Mouse (Mus musculus): ENCODE results near the gene Abca12. TPM values are rescaled to one million over a fixed set of nuclear protein-coding genes. Genes with fewer than 3 reads are reported as not detected.

The Abca12 gene
- polyA plus RNA-seq, 1 experiment from 2014 or later: 0.09 TPM

- 74% methylated on average over 3 of the region's 3 CpGs for WGBS
- H3K9ac ChIP-seq (ENCODE audit: low read length): no peak overlapping the region
- no peaks in the 10 kb centered on the region for H3K36me3 ChIP-seq (ENCODE audit: control insufficient read depth, insufficient read depth)
- H3K9me3 ChIP-seq (replicated peaks; ENCODE audit: control insufficient read depth, low read length): no peaks in the 10 kb centered on the region
- H3K4me2 ChIP-seq (ENCODE audit: low read depth, low read length): no peak overlapping the region
- ATAC-seq (replicated peaks; ENCODE audit: extremely low read depth, insufficient read depth, low FRiP score): no peak
- H3K27ac ChIP-seq (ENCODE audit: low read length): no peak overlapping the region
- H3K4me1 ChIP-seq (ENCODE audit: control insufficient read depth, insufficient read depth, low read length): peaks cover 18% of the 10 kb centered on the region
- no peak overlapping the region for H3K4me3 ChIP-seq (ENCODE audit: low read length)
- H3K27me3 ChIP-seq (ENCODE audit: control insufficient read depth, insufficient read depth, low read length): no peaks in the 10 kb centered on the region
These were observed 71.7 kb downstream of the Abca12 start for GRCm38 (mm10) chr1:71342861-71343554.

- no peak for ATAC-seq (replicated peaks; ENCODE audit: extremely low read depth, insufficient read depth, low FRiP score)
- WGBS: 64% methylated on average over 4 of the region's 4 CpGs
These were observed 72.5 kb downstream of the Abca12 start for GRCm38 (mm10) chr1:71342261-71342594.

GRCm38 (mm10) chr1:71341370-71342260 lies 73.1 kb downstream of the Abca12 start:
- H3K27ac ChIP-seq (ENCODE audit: low read length): no peak overlapping the region
- H3K4me2 ChIP-seq (ENCODE audit: low read depth, low read length): no peak overlapping the region
- peaks cover 18% of the 10 kb centered on the region for H3K4me1 ChIP-seq (ENCODE audit: control insufficient read depth, insufficient read depth, low read length)
- H3K36me3 ChIP-seq (ENCODE audit: control insufficient read depth, insufficient read depth): no peaks in the 10 kb centered on the region
- H3K4me3 ChIP-seq (ENCODE audit: low read length): no peak overlapping the region
- H3K9ac ChIP-seq (ENCODE audit: low read length): no peak overlapping the region
- no peak for ATAC-seq (replicated peaks; ENCODE audit: extremely low read depth, insufficient read depth, low FRiP score)
- no peaks in the 10 kb centered on the region for H3K9me3 ChIP-seq (replicated peaks; ENCODE audit: control insufficient read depth, low read length)
- H3K27me3 ChIP-seq (ENCODE audit: control insufficient read depth, insufficient read depth, low read length): no peaks in the 10 kb centered on the region
- 76% methylated on average over 7 of the region's 7 CpGs for WGBS

More at GRCm38 (mm10) chr1:71342261-71342594, 72.5 kb downstream of the Abca12 start:
- H3K27ac ChIP-seq (ENCODE audit: low read length): no peak overlapping the region
- no peak overlapping the region for H3K4me2 ChIP-seq (ENCODE audit: low read depth, low read length)
- H3K27me3 ChIP-seq (ENCODE audit: control insufficient read depth, insufficient read depth, low read length): no peaks in the 10 kb centered on the region
- no peak overlapping the region for H3K9ac ChIP-seq (ENCODE audit: low read length)
- H3K4me3 ChIP-seq (ENCODE audit: low read length): no peak overlapping the region
- H3K4me1 ChIP-seq (ENCODE audit: control insufficient read depth, insufficient read depth, low read length): peaks cover 18% of the 10 kb centered on the region
- no peaks in the 10 kb centered on the region for H3K9me3 ChIP-seq (replicated peaks; ENCODE audit: control insufficient read depth, low read length)
- H3K36me3 ChIP-seq (ENCODE audit: control insufficient read depth, insufficient read depth): no peaks in the 10 kb centered on the region

GRCm38 (mm10) chr1:71338548-71339340 lies 76.0 kb downstream of the Abca12 start:
- no peaks in the 10 kb centered on the region for H3K36me3 ChIP-seq (ENCODE audit: control insufficient read depth, insufficient read depth)
- peak overlapping the region; percentile 43 for H3K27ac ChIP-seq (ENCODE audit: low read length)
- peak; percentile 41 for ATAC-seq (replicated peaks; ENCODE audit: extremely low read depth, insufficient read depth, low FRiP score)

GRCm38 (mm10) chr1:71330349-71330748 lies 84.4 kb downstream of the Abca12 start:
- H3K4me2 ChIP-seq (ENCODE audit: low read depth, low read length): no peak overlapping the region
- no peaks in the 10 kb centered on the region for H3K4me1 ChIP-seq (ENCODE audit: control insufficient read depth, insufficient read depth, low read length)
- H3K9me3 ChIP-seq (replicated peaks; ENCODE audit: control insufficient read depth, low read length): no peaks in the 10 kb centered on the region
- H3K27ac ChIP-seq (ENCODE audit: low read length): no peak overlapping the region
- ATAC-seq (replicated peaks; ENCODE audit: extremely low read depth, insufficient read depth, low FRiP score): no peak
- H3K9ac ChIP-seq (ENCODE audit: low read length): no peak overlapping the region
- H3K27me3 ChIP-seq (ENCODE audit: control insufficient read depth, insufficient read depth, low read length): no peaks in the 10 kb centered on the region
- H3K4me3 ChIP-seq (ENCODE audit: low read length): no peak overlapping the region
- 73% methylated on average over 3 of the region's 3 CpGs for WGBS
- H3K36me3 ChIP-seq (ENCODE audit: control insufficient read depth, insufficient read depth): no peaks in the 10 kb centered on the region

More at GRCm38 (mm10) chr1:71338548-71339340, 76.0 kb downstream of the Abca12 start:
- H3K9ac ChIP-seq (ENCODE audit: low read length): no peak overlapping the region
- H3K4me1 ChIP-seq (ENCODE audit: control insufficient read depth, insufficient read depth, low read length): peaks cover 18% of the 10 kb centered on the region
- no peaks in the 10 kb centered on the region for H3K9me3 ChIP-seq (replicated peaks; ENCODE audit: control insufficient read depth, low read length)
- H3K4me2 ChIP-seq (ENCODE audit: low read depth, low read length): no peak overlapping the region
- H3K4me3 ChIP-seq (ENCODE audit: low read length): no peak overlapping the region
- no peaks in the 10 kb centered on the region for H3K27me3 ChIP-seq (ENCODE audit: control insufficient read depth, insufficient read depth, low read length)
- 37% methylated on average over 4 of the region's 4 CpGs for WGBS

GRCm38 (mm10) chr1:71312171-71312570 lies 102.5 kb downstream of the Abca12 start:
- H3K36me3 ChIP-seq (ENCODE audit: control insufficient read depth, insufficient read depth): no peaks in the 10 kb centered on the region
- no peak overlapping the region for H3K27ac ChIP-seq (ENCODE audit: low read length)
- H3K4me3 ChIP-seq (ENCODE audit: low read length): no peak overlapping the region
- no peaks in the 10 kb centered on the region for H3K9me3 ChIP-seq (replicated peaks; ENCODE audit: control insufficient read depth, low read length)
- no peak overlapping the region for H3K4me2 ChIP-seq (ENCODE audit: low read depth, low read length)
- WGBS: 40% methylated on average over 4 of the region's 4 CpGs
- no peak overlapping the region for H3K9ac ChIP-seq (ENCODE audit: low read length)
- no peaks in the 10 kb centered on the region for H3K27me3 ChIP-seq (ENCODE audit: control insufficient read depth, insufficient read depth, low read length)
- peaks cover 6% of the 10 kb centered on the region for H3K4me1 ChIP-seq (ENCODE audit: control insufficient read depth, insufficient read depth, low read length)
- 0 out of 2 replicates have a peak, but pooled peaks have one; percentile 63 for ATAC-seq (replicated peaks; ENCODE audit: extremely low read depth, insufficient read depth, low FRiP score)

- Histone ChIP-seq H3K27me3 (ENCODE audit: control insufficient read depth, insufficient read depth, low read length) (no peaks in the 10 kb centered on the region), H3K4me1 (ENCODE audit: control insufficient read depth, insufficient read depth, low read length) (peaks cover 16% of the 10 kb centered on the region), H3K27ac (ENCODE audit: low read length) (no peak overlapping the region), H3K4me3 (ENCODE audit: low read length) (no peak overlapping the region), H3K36me3 (ENCODE audit: control insufficient read depth, insufficient read depth) (no peaks in the 10 kb centered on the region), H3K9me3 (replicated peaks; ENCODE audit: control insufficient read depth, low read length) (no peaks in the 10 kb centered on the region), H3K4me2 (ENCODE audit: low read depth, low read length) (no peak overlapping the region), H3K9ac (ENCODE audit: low read length) (no peak overlapping the region)
- 84% methylated on average over 6 of the region's 6 CpGs for WGBS
- no peak for ATAC-seq (replicated peaks; ENCODE audit: extremely low read depth, insufficient read depth, low FRiP score)
These were observed 104.1 kb downstream of the Abca12 start for GRCm38 (mm10) chr1:71310614-71311013.

- H3K4me3 ChIP-seq (ENCODE audit: low read length): no peak overlapping the region
- no peak overlapping the region for H3K4me2 ChIP-seq (ENCODE audit: low read depth, low read length)
- H3K4me1 ChIP-seq (ENCODE audit: control insufficient read depth, insufficient read depth, low read length): peaks cover 16% of the 10 kb centered on the region
- H3K9ac ChIP-seq (ENCODE audit: low read length): no peak overlapping the region
- 43% methylated on average over 2 of the region's 2 CpGs for WGBS
- H3K9me3 ChIP-seq (replicated peaks; ENCODE audit: control insufficient read depth, low read length): no peaks in the 10 kb centered on the region
- ATAC-seq (replicated peaks; ENCODE audit: extremely low read depth, insufficient read depth, low FRiP score): peak; percentile 83
- H3K36me3 ChIP-seq (ENCODE audit: control insufficient read depth, insufficient read depth): no peaks in the 10 kb centered on the region
- H3K27me3 ChIP-seq (ENCODE audit: control insufficient read depth, insufficient read depth, low read length): no peaks in the 10 kb centered on the region
- peak overlapping the region; percentile 61 for H3K27ac ChIP-seq (ENCODE audit: low read length)
These were observed 107.3 kb downstream of the Abca12 start for GRCm38 (mm10) chr1:71307362-71307761.

Measured in heart, embryonic 16.5 days (tissue).